Mouse (Mus musculus) stomach, embryonic 16.5 days (tissue): ENCODE results near the gene Card11. TPM values are rescaled to one million over a fixed set of nuclear protein-coding genes. Genes with fewer than 3 reads are reported as not detected.

Experiments used
- ATAC-seq: fragments of 200-750 bp; cut with Nextera tagmentation; 2 replicates; pipeline ENCODE4 v1.8.0; 2017; ENCODE audit warnings: moderate number of reproducible peaks, moderate TSS enrichment; ENCODE audit not compliant: insufficient read depth, low FRiP score
- H3K27ac ChIP-seq: fragments of 300-500 bp; sonication (generic); 2 replicates; pipeline ENCODE4 v1.5.1; 2014; ENCODE audit warnings: low read length
- H3K27me3 ChIP-seq: fragments of 300-500 bp; sonication (generic); 2 replicates; pipeline ENCODE4 v1.6.1; 2014; ENCODE audit warnings: low read length, control low read depth, mixed read lengths; ENCODE audit not compliant: control insufficient read depth, insufficient read depth
- H3K36me3 ChIP-seq: fragments of 300-500 bp; sonication (generic); 2 replicates; pipeline ENCODE4 v1.6.1; 2014; ENCODE audit warnings: low read length; ENCODE audit not compliant: control insufficient read depth, insufficient read depth
- H3K4me1 ChIP-seq: fragments of 300-500 bp; sonication (generic); 2 replicates; pipeline ENCODE4 v1.6.1; 2014; ENCODE audit warnings: low read length, control low read depth, mixed read lengths; ENCODE audit not compliant: control insufficient read depth, insufficient read depth
- H3K4me2 ChIP-seq: fragments of 300-500 bp; sonication (generic); 2 replicates; pipeline ENCODE4 v1.6.1; 2014; ENCODE audit warnings: low read depth, low read length, mixed read lengths
- H3K4me3 ChIP-seq: fragments of 300-500 bp; sonication (generic); replicated peaks from 2 replicates; pipeline ENCODE4 v1.5.1; 2014; ENCODE audit warnings: mild to moderate bottlenecking, low read length
- H3K9ac ChIP-seq: fragments of 300-500 bp; sonication (generic); 2 replicates; pipeline ENCODE4 v1.6.1; 2014; ENCODE audit warnings: low read length
- H3K9me3 ChIP-seq: fragments of 300-500 bp; sonication (generic); replicated peaks from 2 replicates; pipeline ENCODE4 v1.6.1; 2016; ENCODE audit warnings: low read length, control low read depth; ENCODE audit not compliant: control insufficient read depth
- whole genome bisulfite sequencing: fragments of 180-500 bp; shearing (Covaris S2); extraction: QIAGEN DNeasy Blood & Tissue Kit; methylation state at CpG from one replicate; pipeline ENCODE4 v1.1.7; 2014; 5-methylcytosine and 5-hydroxymethylcytosine counted together
- polyA plus RNA-seq: library from polyadenylated mRNA; unstranded; fragments of >200 nt; fragmentation: Nextera tagmentation; extraction: Ambion mirVana; gene quantifications from 2 replicates; pipeline ENCODE4 v1.2.1, GENCODE M21; 2015

The Card11 gene
- polyA plus RNA-seq, 1 experiment from 2014 or later = 0.37 TPM

GRCm38 (mm10) chr5:140878644-140879043 lies 121.7 kb downstream of the Card11 start:
- Histone ChIP-seq H3K9ac (no peak overlapping the region), H3K4me1 (0 out of 2 replicates have a peak, but pooled peaks cover under 1% of the 10 kb centered on the region), H3K36me3 (no peaks in the 10 kb centered on the region), H3K9me3 (no peaks in the 10 kb centered on the region), H3K4me2 (no peak overlapping the region), H3K27me3 (no peaks in the 10 kb centered on the region), H3K4me3 (no peak overlapping the region), H3K27ac (no peak overlapping the region)
- WGBS = 67% methylated on average over 6 of the region's 6 CpGs
- no peak for ATAC-seq

- H3K9ac ChIP-seq = peak overlapping the region; percentile 46; the same call in 1 of the 2 replicates
- ATAC-seq = no peak
- 63% methylated on average over 6 of the region's 6 CpGs for WGBS
Measured at GRCm38 (mm10) chr5:140873736-140874307, 126.6 kb downstream of the Card11 start.

GRCm38 (mm10) chr5:140873039-140873551 lies 127.3 kb downstream of the Card11 start:
- ATAC-seq = peak; percentile 71; the same call in 1 of the 2 replicates
- H3K27me3 ChIP-seq = no peaks in the 10 kb centered on the region
- peak overlapping the region; percentile 10 for H3K4me3 ChIP-seq
- 10% methylated on average over 18 of the region's 18 CpGs for WGBS
- H3K4me1 ChIP-seq = peaks cover 28% of the 10 kb centered on the region
- no peaks in the 10 kb centered on the region for H3K9me3 ChIP-seq
- H3K27ac ChIP-seq = peak overlapping the region; percentile 84
- H3K4me2 ChIP-seq = peak overlapping the region; percentile 40
- no peaks in the 10 kb centered on the region for H3K36me3 ChIP-seq
- H3K9ac ChIP-seq = peak overlapping the region; percentile 46; the same call in 1 of the 2 replicates

More at GRCm38 (mm10) chr5:140873736-140874307, 126.6 kb downstream of the Card11 start:
- peak overlapping the region; percentile 84 for H3K27ac ChIP-seq
- H3K4me1 ChIP-seq = peaks cover 28% of the 10 kb centered on the region
- no peak overlapping the region for H3K4me3 ChIP-seq
- H3K9me3 ChIP-seq = no peaks in the 10 kb centered on the region
- no peaks in the 10 kb centered on the region for H3K36me3 ChIP-seq
- H3K27me3 ChIP-seq = no peaks in the 10 kb centered on the region
- H3K4me2 ChIP-seq = peak overlapping the region; percentile 40; the same call in 1 of the 2 replicates

- WGBS = 15% methylated on average over 11 of the region's 11 CpGs
- H3K4me3 ChIP-seq = no peak overlapping the region
- peak; percentile 35; the same call in 1 of the 2 replicates for ATAC-seq
- peak overlapping the region; percentile 40 for H3K4me2 ChIP-seq
- peak overlapping the region; percentile 46; the same call in 1 of the 2 replicates for H3K9ac ChIP-seq
- no peaks in the 10 kb centered on the region for H3K9me3 ChIP-seq
- H3K27ac ChIP-seq = peak overlapping the region; percentile 84
- H3K4me1 ChIP-seq = peaks cover 28% of the 10 kb centered on the region
- H3K27me3 ChIP-seq = no peaks in the 10 kb centered on the region
- no peaks in the 10 kb centered on the region for H3K36me3 ChIP-seq
Measured at GRCm38 (mm10) chr5:140872532-140873038, 127.8 kb downstream of the Card11 start.

GRCm38 (mm10) chr5:140871241-140871640 lies 129.1 kb downstream of the Card11 start:
- H3K9ac ChIP-seq = no peak overlapping the region
- H3K4me3 ChIP-seq = no peak overlapping the region
- H3K27me3 ChIP-seq = no peaks in the 10 kb centered on the region
- ATAC-seq = no peak
- H3K4me2 ChIP-seq = no peak overlapping the region
- peaks cover 28% of the 10 kb centered on the region for H3K4me1 ChIP-seq
- no peaks in the 10 kb centered on the region for H3K9me3 ChIP-seq
- WGBS = 51% methylated on average over 6 of the region's 6 CpGs
- no peak overlapping the region for H3K27ac ChIP-seq
- no peaks in the 10 kb centered on the region for H3K36me3 ChIP-seq

GRCm38 (mm10) chr5:140869034-140869433 lies 131.3 kb downstream of the Card11 start:
- WGBS = 60% methylated on average over 2 of the region's 2 CpGs
- Histone ChIP-seq H3K36me3 (no peaks in the 10 kb centered on the region), H3K4me2 (no peak overlapping the region), H3K4me3 (no peak overlapping the region), H3K27me3 (no peaks in the 10 kb centered on the region), H3K9me3 (no peaks in the 10 kb centered on the region), H3K4me1 (peaks cover 28% of the 10 kb centered on the region), H3K9ac (no peak overlapping the region), H3K27ac (no peak overlapping the region)
- ATAC-seq = no peak

GRCm38 (mm10) chr5:140859730-140860129 lies 140.7 kb downstream of the Card11 start:
- Histone ChIP-seq H3K9ac (no peak overlapping the region), H3K27me3 (no peaks in the 10 kb centered on the region), H3K4me1 (no peaks in the 10 kb centered on the region), H3K4me3 (no peak overlapping the region), H3K36me3 (no peaks in the 10 kb centered on the region), H3K4me2 (no peak overlapping the region), H3K27ac (no peak overlapping the region), H3K9me3 (no peaks in the 10 kb centered on the region)
- WGBS = 84% methylated on average over 5 of the region's 5 CpGs
- no peak for ATAC-seq

- no peak for ATAC-seq
Measured at GRCm38 (mm10) chr5:140858335-140858734, 142.0 kb downstream of the Card11 start.

GRCm38 (mm10) chr5:140857432-140858154 lies 142.8 kb downstream of the Card11 start:
- no peak for ATAC-seq
- Histone ChIP-seq H3K36me3 (no peaks in the 10 kb centered on the region), H3K9ac (no peak overlapping the region), H3K4me1 (no peaks in the 10 kb centered on the region), H3K27ac (no peak overlapping the region), H3K4me3 (no peak overlapping the region), H3K9me3 (no peaks in the 10 kb centered on the region), H3K4me2 (no peak overlapping the region), H3K27me3 (no peaks in the 10 kb centered on the region)
- WGBS = 56% methylated on average over 8 of the region's 8 CpGs

More at GRCm38 (mm10) chr5:140858335-140858734, 142.0 kb downstream of the Card11 start:
- Histone ChIP-seq H3K9ac (no peak overlapping the region), H3K4me1 (no peaks in the 10 kb centered on the region), H3K27ac (no peak overlapping the region), H3K9me3 (no peaks in the 10 kb centered on the region), H3K4me2 (no peak overlapping the region), H3K27me3 (no peaks in the 10 kb centered on the region), H3K4me3 (no peak overlapping the region), H3K36me3 (no peaks in the 10 kb centered on the region)
- 87% methylated on average over 3 of the region's 3 CpGs for WGBS
